Mouse (Mus musculus) left cerebral cortex, adult 2 months (tissue): ENCODE results near the gene Rpl27a. TPM values are rescaled to one million over a fixed set of nuclear protein-coding genes. Genes with fewer than 3 reads are reported as not detected.

Source experiments
- DNase-seq, 2 experiments: peaks; one replicate each; pipeline ENCODE4 v3.0.0; 2021 to 2022; ENCODE audit warnings: low spot score in 2 of 2, mixed read lengths in 1 of 2; ENCODE audit errors: extremely low spot score in 1 of 2
- H3K27ac ChIP-seq: fragments of 200-600 bp; 2 replicates; pipeline ENCODE4 v1.8.1; 2022
- H3K4me3 ChIP-seq: fragments of 200-600 bp; 2 replicates; pipeline ENCODE4 v1.8.1; 2022
- CTCF ChIP-seq: fragments of 200-600 bp; IDR thresholded peaks from 2 replicates; pipeline ENCODE4 v1.8.1; 2022; ENCODE audit warnings: antibody characterized with exemption, mild to moderate bottlenecking, moderate library complexity
- intact Hi-C: fragments of 180-260 bp; cut with DNase I; formaldehyde crosslinking; loops from one replicate; pipeline ENCODE4 v1.15.1; 2025
- microRNA-seq, 2 experiments: library from miRNA; unstranded; fragments of <30 nt; microRNA quantifications; one replicate each; pipeline ENCODE4 v1.2.0; 2021
- total RNA-seq, 2 experiments: library from RNA; stranded (reverse); gene quantifications; 2 replicates each; pipeline ENCODE4 v1.2.3; 2021

Rpl27a gene
- total RNA-seq, 2 experiments from 2014 or later, result 145 to 147 TPM

DNA sequence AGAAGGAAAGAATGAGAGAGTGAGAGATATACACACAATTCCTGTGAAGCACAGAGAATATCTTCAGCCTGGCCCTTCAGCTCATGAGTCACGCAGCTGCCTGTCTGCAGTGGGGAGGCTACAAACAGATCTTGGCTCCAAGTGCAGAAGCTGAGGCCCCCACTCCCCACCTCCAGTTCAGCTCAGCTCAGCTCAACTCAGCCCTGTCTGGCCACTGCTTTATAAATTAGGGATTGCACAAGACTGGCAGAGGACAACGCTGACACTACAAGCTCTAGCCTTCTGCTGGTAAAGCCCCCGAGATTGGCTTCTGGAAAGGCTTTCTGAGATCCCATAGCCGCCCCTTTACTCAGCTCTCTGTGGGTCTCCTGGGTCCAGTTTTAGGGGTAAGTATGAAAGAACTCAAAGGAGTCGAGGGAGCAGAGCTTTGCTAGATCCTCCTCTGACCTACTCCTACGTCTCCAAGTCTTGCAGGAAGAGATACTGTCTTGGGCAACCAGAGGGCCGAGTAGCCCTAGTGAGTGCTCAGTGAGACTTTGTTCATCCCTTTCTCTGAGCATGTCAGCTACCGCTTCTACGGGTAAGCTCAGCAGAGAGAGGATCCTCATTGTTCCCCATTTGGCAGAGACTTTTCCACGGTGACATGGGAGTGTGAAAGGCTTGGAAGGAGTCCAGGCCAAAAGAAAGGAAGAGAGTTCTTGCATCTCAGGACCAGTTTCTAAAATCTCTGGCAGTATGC is 26.5 kb downstream of the Rpl27a start:
- TF ChIP-seq CTCF, result no peak
- Histone ChIP-seq H3K4me3 (no peak overlapping the region), H3K27ac (0 out of 2 replicates have a peak overlapping the region, but pooled peaks have one; percentile 24)
- no peak for DNase-seq
- intact Hi-C loops, result no loop called here

DNA sequence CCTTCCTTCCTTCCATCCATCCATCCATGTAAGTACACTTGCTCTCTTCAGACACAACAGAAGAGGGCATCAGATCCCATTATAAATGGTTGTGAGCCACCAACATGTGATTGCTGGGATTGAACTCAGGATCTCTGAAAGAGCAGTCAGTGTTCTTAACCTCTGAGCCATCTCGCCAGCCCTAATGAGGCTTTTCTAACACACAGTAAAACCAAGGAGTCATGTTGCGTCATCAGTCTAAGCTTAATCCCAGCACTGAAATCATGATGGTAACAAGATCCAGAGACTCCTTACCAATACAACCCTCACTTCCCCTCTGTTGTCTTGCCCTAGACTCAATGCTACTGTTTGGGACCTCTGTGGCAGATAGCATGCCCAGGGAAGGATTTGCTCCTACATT is 27.2 kb downstream of the Rpl27a start:
- Histone ChIP-seq H3K4me3 (no peak overlapping the region), H3K27ac (no peak overlapping the region)
- intact Hi-C loops, result no loop called here
- DNase-seq, result no peak
- TF ChIP-seq CTCF, result no peak; the same call in 1 of the 2 replicates

DNA sequence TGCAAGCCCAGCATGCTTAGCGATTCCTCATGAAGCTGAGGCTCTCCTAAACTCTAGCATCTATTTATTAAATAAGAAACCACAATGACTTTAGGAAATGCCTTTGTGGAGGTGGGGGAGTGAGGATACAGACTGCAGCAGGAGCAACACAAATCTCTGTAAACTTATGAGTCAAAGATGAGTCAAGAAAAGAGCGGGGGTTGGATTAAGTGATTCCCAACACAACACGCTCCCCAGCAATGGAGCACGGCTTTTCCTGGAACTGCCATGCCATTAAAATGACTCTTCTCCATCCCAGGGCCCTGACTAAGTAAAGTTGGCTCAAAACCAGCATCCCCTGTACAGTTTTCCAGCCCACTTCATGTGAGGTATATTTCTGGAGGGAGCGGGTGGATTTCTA is 27.8 kb downstream of the Rpl27a start:
- H3K4me3 ChIP-seq, result no peak overlapping the region
- DNase-seq, result no peak
- no peak for TF ChIP-seq CTCF
- no peak overlapping the region for H3K27ac ChIP-seq
- intact Hi-C loops, result no loop called here

DNA sequence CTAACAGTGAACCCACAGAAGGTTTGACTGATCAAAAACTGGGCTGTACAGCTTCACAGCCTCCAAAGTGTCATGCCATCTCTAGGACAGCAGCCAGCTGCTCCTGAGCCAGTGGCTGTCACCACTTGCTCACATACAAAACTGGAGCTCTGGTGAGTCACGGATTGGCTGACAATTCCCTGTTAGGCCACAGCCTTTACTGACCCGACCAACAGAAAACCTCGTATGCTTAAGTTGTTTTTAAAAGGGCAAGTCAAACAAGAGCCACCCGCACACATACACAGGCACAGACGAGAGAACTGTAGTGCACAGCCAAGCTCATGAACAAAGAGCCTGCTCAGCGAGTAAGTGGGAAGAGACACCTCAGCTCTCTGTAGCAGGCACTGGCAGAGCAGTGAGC is 40.6 kb downstream of the Rpl27a start:
- TF ChIP-seq CTCF, result no peak
- DNase-seq, result no peak
- Histone ChIP-seq H3K4me3 (no peak overlapping the region), H3K27ac (peak overlapping the region; percentile 32; the same call in 1 of the 2 replicates)
- intact Hi-C loops, result no loop called here

DNA sequence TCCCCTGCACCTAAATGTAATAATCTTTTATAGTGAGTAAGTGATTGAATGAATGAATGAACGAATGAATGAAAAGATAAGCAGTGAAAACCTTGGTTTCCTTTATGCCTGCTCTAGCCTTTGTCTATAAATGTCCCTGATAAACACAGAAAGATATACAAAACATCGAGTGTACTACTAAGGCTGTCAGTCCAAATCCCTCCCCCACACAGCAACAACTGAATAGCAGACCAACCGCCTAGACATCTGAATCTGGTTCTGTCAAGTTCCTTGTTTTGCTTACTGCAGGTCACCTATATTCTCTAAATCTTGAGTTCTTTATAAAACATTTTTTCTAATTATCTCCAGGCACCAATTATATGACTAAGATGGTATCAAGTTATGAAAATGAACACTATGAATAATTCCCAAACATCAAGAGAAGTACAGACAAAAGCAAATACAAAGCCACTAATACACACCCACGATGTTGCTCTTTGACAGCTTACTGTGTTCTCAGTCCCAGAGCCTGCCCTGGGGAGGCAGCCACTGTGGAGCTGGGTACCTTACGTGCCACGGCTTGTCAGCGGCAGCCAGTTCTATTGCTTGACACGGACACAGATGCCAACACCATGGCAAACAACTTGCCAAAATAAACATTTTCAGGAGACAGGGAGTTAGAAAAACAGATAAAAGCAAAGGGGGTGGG is 42.7 kb downstream of the Rpl27a start:
- intact Hi-C loops, result no loop called here
- Histone ChIP-seq H3K4me3 (no peak overlapping the region), H3K27ac (no peak overlapping the region)
- TF ChIP-seq CTCF, result no peak
- DNase-seq, result no peak

DNA sequence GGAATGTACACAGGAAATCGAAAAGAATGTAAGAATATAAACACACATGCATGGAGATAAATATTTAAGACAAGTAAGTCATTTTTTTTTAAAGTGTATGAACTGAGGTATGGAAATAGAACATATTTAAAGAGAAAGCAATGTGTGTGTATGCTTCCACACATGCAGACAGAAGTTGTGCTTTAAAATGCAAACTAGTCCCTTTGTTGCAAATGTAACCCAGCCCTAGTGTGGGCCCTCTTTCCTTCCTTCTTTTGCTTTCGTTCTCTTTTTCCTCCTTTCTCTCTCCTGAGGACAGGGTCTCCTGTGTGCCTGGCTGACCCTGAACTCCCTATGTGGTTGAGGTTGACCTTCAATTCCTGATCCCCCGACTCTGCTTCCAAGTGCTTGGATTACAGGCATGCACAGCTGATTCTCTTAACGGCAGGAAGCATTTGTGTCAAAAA is 43.2 kb downstream of the Rpl27a start:
- no peak overlapping the region for H3K27ac ChIP-seq
- DNase-seq, result no peak
- intact Hi-C loops, result no loop called here
- no peak for TF ChIP-seq CTCF
- no peak overlapping the region for H3K4me3 ChIP-seq

DNA sequence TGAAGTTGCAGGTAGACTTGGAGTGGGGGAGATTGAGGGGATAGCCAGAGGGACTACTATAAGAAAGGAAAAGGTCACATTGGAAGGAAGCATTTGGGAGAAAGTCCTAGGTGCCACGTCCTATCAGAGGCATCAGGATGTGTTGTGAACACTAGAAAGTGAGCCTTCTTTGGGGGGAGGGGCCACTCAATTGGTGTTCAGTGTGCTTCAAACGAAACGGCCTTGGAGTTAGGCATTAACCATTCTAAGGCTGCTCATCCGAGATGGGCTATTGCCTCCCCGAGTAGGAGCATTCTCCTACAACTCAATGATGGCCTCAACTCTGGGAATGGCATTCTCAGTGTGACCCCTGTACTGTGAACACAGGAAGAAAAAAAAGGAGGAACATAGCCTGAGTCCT is 43.7 kb downstream of the Rpl27a start:
- intact Hi-C loops, result no loop called here
- no peak for DNase-seq
- no peak for TF ChIP-seq CTCF
- Histone ChIP-seq H3K27ac (no peak overlapping the region), H3K4me3 (no peak overlapping the region)

DNA sequence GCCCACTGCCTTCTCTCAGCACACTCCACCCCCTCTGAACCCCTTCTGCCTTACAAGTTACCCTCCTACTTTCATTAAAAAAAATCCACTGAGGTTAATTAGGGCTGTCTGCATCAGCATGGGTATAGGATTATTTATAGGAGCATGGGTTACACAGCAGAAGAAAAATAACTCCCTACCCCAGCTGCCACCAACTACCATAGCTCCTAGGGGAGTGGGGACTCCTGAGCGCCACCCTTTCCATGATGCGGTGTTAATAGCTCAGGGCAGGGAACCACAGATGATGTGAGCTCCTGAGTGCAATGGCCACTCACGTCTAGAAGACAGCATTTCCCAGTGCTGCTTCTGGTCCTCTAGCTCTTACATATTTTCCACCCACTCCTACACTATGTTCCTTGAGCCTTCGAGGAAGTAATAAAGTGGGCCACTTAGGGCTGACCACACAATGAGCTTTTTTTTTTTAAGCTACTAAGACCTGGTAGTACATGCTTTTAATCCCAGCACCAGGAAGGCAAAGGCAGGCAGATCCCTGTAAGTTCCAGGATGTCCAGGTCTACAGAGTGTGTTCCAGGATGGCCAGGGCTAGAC is 44.9 kb downstream of the Rpl27a start:
- TF ChIP-seq CTCF, result no peak
- intact Hi-C loops, result no loop called here
- no peak for DNase-seq
- no peak overlapping the region for H3K4me3 ChIP-seq
- H3K27ac ChIP-seq, result no peak overlapping the region

DNA sequence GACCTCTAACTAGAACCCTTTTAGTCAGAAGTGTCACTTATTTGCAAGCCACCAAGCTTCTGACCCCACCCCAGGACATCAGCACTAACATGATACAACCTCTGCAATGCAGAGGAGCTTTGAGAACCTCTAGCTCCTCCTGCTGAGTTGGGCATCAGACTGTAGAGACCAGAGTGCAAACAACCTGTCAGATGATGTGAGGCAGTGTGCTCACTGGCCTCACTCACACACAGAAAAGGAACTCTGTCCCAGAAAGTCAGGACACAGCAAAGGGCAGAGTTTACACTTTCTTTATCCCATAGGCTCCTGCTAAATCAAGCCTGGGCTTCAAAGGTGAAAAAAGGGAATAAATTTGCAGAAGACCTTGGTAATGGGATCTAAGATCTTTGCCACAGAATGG is 47.4 kb downstream of the Rpl27a start:
- no peak for DNase-seq
- no peak for TF ChIP-seq CTCF
- no peak overlapping the region for H3K27ac ChIP-seq
- intact Hi-C loops, result no loop called here
- H3K4me3 ChIP-seq, result no peak overlapping the region

DNA sequence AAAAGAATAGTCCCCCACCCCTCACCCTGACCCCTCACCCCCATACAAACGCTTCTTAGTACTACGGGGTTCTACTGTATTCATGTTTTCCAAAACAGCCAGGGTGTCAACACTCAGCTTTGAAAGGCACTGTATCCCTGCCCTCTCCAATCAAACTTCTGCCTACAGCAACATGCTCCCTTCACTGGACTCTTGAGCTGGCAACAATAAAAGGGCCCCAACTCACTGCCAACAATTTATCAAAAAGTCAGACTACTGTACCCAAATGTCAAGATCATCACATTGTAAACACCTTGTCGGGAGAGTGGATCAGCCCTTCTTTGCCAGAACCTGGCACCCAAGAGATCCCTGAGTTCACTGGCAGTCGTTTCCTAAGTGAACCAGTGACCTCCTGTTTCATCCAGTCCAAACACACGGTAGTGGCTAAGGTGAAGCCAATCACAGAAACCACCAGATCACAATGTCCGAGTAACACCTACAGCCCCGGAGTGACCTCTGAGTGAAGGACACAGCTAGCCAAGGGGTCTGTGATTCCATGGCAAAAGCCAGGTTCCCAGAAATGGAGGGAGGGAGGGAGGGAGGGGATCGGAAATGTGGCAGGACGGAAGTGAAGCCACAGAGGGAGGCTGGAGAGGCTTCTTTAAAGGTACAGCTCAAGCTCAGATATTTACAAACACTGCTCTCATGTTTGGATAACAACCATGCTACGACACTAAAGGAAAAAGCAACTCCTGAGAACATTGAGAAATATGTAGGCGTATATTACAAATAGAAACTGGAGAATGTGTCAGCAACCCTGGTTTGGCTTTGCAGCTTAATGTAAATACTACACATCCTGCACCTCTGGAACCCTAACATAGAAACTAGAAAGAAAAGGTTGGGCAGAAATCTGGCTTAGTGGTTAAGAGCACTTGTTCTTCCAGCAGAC is 48.2 kb downstream of the Rpl27a start:
- no peak overlapping the region for H3K4me3 ChIP-seq
- no peak for TF ChIP-seq CTCF
- no peak for DNase-seq
- no peak overlapping the region for H3K27ac ChIP-seq
- intact Hi-C loops, result no loop called here

DNA sequence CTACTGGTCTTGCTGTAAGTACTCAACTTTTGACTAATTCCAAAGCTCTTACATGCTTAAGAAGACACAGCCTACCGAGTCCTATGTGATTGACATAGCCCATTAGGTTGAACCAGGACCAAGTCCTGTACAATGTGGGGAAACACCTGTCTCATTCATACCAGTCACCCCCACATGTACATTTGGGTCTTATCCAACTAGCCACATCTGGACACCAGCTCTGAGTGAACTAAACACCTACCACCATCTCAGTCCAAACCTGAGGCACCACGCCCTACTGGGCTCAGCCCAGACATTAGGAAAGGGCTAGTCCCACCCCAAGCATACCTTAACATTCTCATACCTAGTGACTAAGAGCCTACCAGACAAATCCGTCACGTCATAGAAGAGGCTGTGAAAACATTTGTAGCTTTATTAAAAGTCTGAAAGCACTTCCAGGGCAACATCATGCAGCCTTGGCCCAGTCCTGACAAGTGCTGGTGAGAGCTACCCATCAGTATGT is 49.5 kb downstream of the Rpl27a start:
- DNase-seq, result no peak
- Histone ChIP-seq H3K27ac (no peak overlapping the region), H3K4me3 (no peak overlapping the region)
- no peak for TF ChIP-seq CTCF
- intact Hi-C loops, result no loop called here

Small RNA genes within 50 kb of the gene (microRNA-seq; reads per million reads assigned to microRNA genes)
- gene Gm47284, result 0 to 0.73 reads per million in 2 experiments

Other genes starting within 250 kb of the Rpl27a start
- gene Stk33, start 80.1 kb upstream of the Rpl27a start, total RNA-seq, result 1 to 10 TPM in 1 of 2 experiments, under 1 TPM in 1; 0.41 to 1.4 TPM
- 10 to 100 TPM; 20.9 to 21.3 TPM for gene Trim66, start 11.0 kb upstream of the Rpl27a start, total RNA-seq
- gene St5, start 184.5 kb downstream of the Rpl27a start, total RNA-seq, result 10 to 100 TPM; 14.8 to 18.9 TPM
- gene Akip1, start 184.5 kb downstream of the Rpl27a start, total RNA-seq, result 1 to 10 TPM; 4.9 to 5.9 TPM
- gene BC051019, start 204.7 kb downstream of the Rpl27a start, total RNA-seq, result not detected
- not detected for gene Ascl3, start 212.6 kb downstream of the Rpl27a start, total RNA-seq
- 10 to 100 TPM; 85.0 to 88.7 TPM for gene Tmem9b, start 233.7 kb downstream of the Rpl27a start, total RNA-seq